Mouse (Mus musculus): ENCODE data around the gene Cep85l. TPM values are rescaled to one million over a fixed set of nuclear protein-coding genes. Genes with fewer than 3 reads are reported as not detected.

The Cep85l gene
- polyA plus RNA-seq, 1 experiment from 2014 or later = 6.6 TPM

GRCm38 (mm10) chr10:53335974-53336373 is 43.8 kb downstream of the Cep85l start:
- Histone ChIP-seq H3K27me3 (replicated peaks) (no peaks in the 10 kb centered on the region), H3K9me3 (no peaks in the 10 kb centered on the region), H3K4me2 (no peak overlapping the region), H3K9ac (no peak overlapping the region), H3K36me3 (replicated peaks) (no peaks in the 10 kb centered on the region), H3K4me1 (no peaks in the 10 kb centered on the region), H3K27ac (no peak overlapping the region), H3K4me3 (no peak overlapping the region)
- no peak for ATAC-seq (replicated peaks)
- 91% methylated on average over 3 of the region's 3 CpGs for WGBS

GRCm38 (mm10) chr10:53335266-53335665 is 44.5 kb downstream of the Cep85l start:
- Histone ChIP-seq H3K4me1 (no peaks in the 10 kb centered on the region), H3K4me2 (no peak overlapping the region), H3K9me3 (no peaks in the 10 kb centered on the region), H3K27ac (no peak overlapping the region), H3K9ac (no peak overlapping the region), H3K27me3 (replicated peaks) (no peaks in the 10 kb centered on the region), H3K36me3 (replicated peaks) (no peaks in the 10 kb centered on the region), H3K4me3 (no peak overlapping the region)
- no peak for ATAC-seq (replicated peaks)
- WGBS = 89% methylated on average over 2 of the region's 2 CpGs

- Histone ChIP-seq H3K4me2 (no peak overlapping the region), H3K27ac (no peak overlapping the region), H3K4me1 (no peaks in the 10 kb centered on the region), H3K9ac (no peak overlapping the region), H3K27me3 (replicated peaks) (no peaks in the 10 kb centered on the region), H3K9me3 (no peaks in the 10 kb centered on the region), H3K4me3 (no peak overlapping the region), H3K36me3 (replicated peaks) (no peaks in the 10 kb centered on the region)
- no peak for ATAC-seq (replicated peaks)
- 90% methylated on average over 2 of the region's 2 CpGs for WGBS
Observed at GRCm38 (mm10) chr10:53332752-53333151, 47.0 kb downstream of the Cep85l start.

GRCm38 (mm10) chr10:53329257-53329656 is 50.5 kb downstream of the Cep85l start:
- Histone ChIP-seq H3K27ac (no peak overlapping the region), H3K36me3 (replicated peaks) (no peaks in the 10 kb centered on the region), H3K4me2 (no peak overlapping the region), H3K9ac (no peak overlapping the region), H3K4me3 (no peak overlapping the region), H3K4me1 (no peaks in the 10 kb centered on the region), H3K9me3 (no peaks in the 10 kb centered on the region), H3K27me3 (replicated peaks) (no peaks in the 10 kb centered on the region)
- WGBS = 84% methylated on average over 3 of the region's 3 CpGs
- no peak for ATAC-seq (replicated peaks)

GRCm38 (mm10) chr10:53326367-53326766 is 53.4 kb downstream of the Cep85l start:
- ATAC-seq (replicated peaks) = no peak
- Histone ChIP-seq H3K36me3 (replicated peaks) (no peaks in the 10 kb centered on the region), H3K27me3 (replicated peaks) (no peaks in the 10 kb centered on the region)

GRCm38 (mm10) chr10:53324663-53325062 is 55.1 kb downstream of the Cep85l start:
- H3K9ac ChIP-seq = no peak overlapping the region
- H3K36me3 ChIP-seq (replicated peaks) = no peaks in the 10 kb centered on the region
- no peaks in the 10 kb centered on the region for H3K4me1 ChIP-seq
- no peaks in the 10 kb centered on the region for H3K27me3 ChIP-seq (replicated peaks)
- no peaks in the 10 kb centered on the region for H3K9me3 ChIP-seq
- H3K4me3 ChIP-seq = no peak overlapping the region
- ATAC-seq (replicated peaks) = no peak
- 74% methylated on average over 1 of the region's 1 CpGs for WGBS
- no peak overlapping the region for H3K4me2 ChIP-seq
- H3K27ac ChIP-seq = no peak overlapping the region

More at GRCm38 (mm10) chr10:53326367-53326766, 53.4 kb downstream of the Cep85l start:
- Histone ChIP-seq H3K27ac (no peak overlapping the region), H3K9ac (no peak overlapping the region), H3K9me3 (no peaks in the 10 kb centered on the region), H3K4me1 (no peaks in the 10 kb centered on the region), H3K4me2 (no peak overlapping the region), H3K4me3 (no peak overlapping the region)

GRCm38 (mm10) chr10:53323367-53323766 is 56.4 kb downstream of the Cep85l start:
- Histone ChIP-seq H3K36me3 (replicated peaks) (no peaks in the 10 kb centered on the region), H3K4me3 (no peak overlapping the region), H3K27me3 (replicated peaks) (no peaks in the 10 kb centered on the region), H3K9me3 (no peaks in the 10 kb centered on the region), H3K4me2 (no peak overlapping the region), H3K4me1 (no peaks in the 10 kb centered on the region), H3K9ac (no peak overlapping the region), H3K27ac (no peak overlapping the region)
- ATAC-seq (replicated peaks) = no peak

GRCm38 (mm10) chr10:53306674-53307073 is 73.1 kb downstream of the Cep85l start:
- Histone ChIP-seq H3K9ac (no peak overlapping the region), H3K36me3 (replicated peaks) (no peaks in the 10 kb centered on the region), H3K4me2 (no peak overlapping the region), H3K9me3 (no peaks in the 10 kb centered on the region), H3K4me3 (no peak overlapping the region), H3K27me3 (replicated peaks) (no peaks in the 10 kb centered on the region), H3K27ac (no peak overlapping the region), H3K4me1 (no peaks in the 10 kb centered on the region)
- 0 out of 2 replicates have a peak, but pooled peaks have one; percentile 58 for ATAC-seq (replicated peaks)
- 84% methylated on average over 3 of the region's 3 CpGs for WGBS

GRCm38 (mm10) chr10:53305867-53306266 is 73.9 kb downstream of the Cep85l start:
- no peak overlapping the region for H3K4me2 ChIP-seq
- no peak overlapping the region for H3K9ac ChIP-seq
- H3K27ac ChIP-seq = no peak overlapping the region
- peak; percentile 83; the same call in 1 of the 2 replicates for ATAC-seq (replicated peaks)
- no peaks in the 10 kb centered on the region for H3K4me1 ChIP-seq
- 22% methylated on average over 3 of the region's 3 CpGs for WGBS
- H3K36me3 ChIP-seq (replicated peaks) = no peaks in the 10 kb centered on the region
- no peaks in the 10 kb centered on the region for H3K27me3 ChIP-seq (replicated peaks)
- no peaks in the 10 kb centered on the region for H3K9me3 ChIP-seq
- H3K4me3 ChIP-seq = no peak overlapping the region

GRCm38 (mm10) chr10:53285147-53285546 is 94.6 kb downstream of the Cep85l start:
- Histone ChIP-seq H3K36me3 (replicated peaks) (peaks cover 3% of the 10 kb centered on the region; the same call in 1 of the 2 replicates), H3K9ac (no peak overlapping the region)
- no peak for ATAC-seq (replicated peaks)

GRCm38 (mm10) chr10:53272228-53272627 is 107.5 kb downstream of the Cep85l start:
- H3K36me3 ChIP-seq (replicated peaks) = no peaks in the 10 kb centered on the region
- no peak overlapping the region for H3K9ac ChIP-seq
- no peaks in the 10 kb centered on the region for H3K9me3 ChIP-seq
- no peak overlapping the region for H3K4me2 ChIP-seq
- H3K4me1 ChIP-seq = no peaks in the 10 kb centered on the region
- H3K27me3 ChIP-seq (replicated peaks) = no peaks in the 10 kb centered on the region
- no peak; the same call in 1 of the 2 replicates for ATAC-seq (replicated peaks)
- no peak overlapping the region for H3K27ac ChIP-seq
- no peak overlapping the region for H3K4me3 ChIP-seq

More at GRCm38 (mm10) chr10:53285147-53285546, 94.6 kb downstream of the Cep85l start:
- H3K4me1 ChIP-seq = no peaks in the 10 kb centered on the region
- H3K4me3 ChIP-seq = no peak overlapping the region
- H3K27me3 ChIP-seq (replicated peaks) = no peaks in the 10 kb centered on the region
- H3K27ac ChIP-seq = no peak overlapping the region
- H3K9me3 ChIP-seq = no peaks in the 10 kb centered on the region
- H3K4me2 ChIP-seq = no peak overlapping the region

- no peak overlapping the region for H3K4me3 ChIP-seq
- H3K4me1 ChIP-seq = no peaks in the 10 kb centered on the region
- H3K27me3 ChIP-seq (replicated peaks) = no peaks in the 10 kb centered on the region
- 21% methylated on average over 1 of the region's 1 CpGs for WGBS
- no peaks in the 10 kb centered on the region for H3K9me3 ChIP-seq
- H3K9ac ChIP-seq = no peak overlapping the region
- no peak for ATAC-seq (replicated peaks)
- no peak overlapping the region for H3K27ac ChIP-seq
- H3K4me2 ChIP-seq = no peak overlapping the region
- no peaks in the 10 kb centered on the region for H3K36me3 ChIP-seq (replicated peaks)
Observed at GRCm38 (mm10) chr10:53262021-53262420, 117.7 kb downstream of the Cep85l start.

GRCm38 (mm10) chr10:53235381-53235780 is 144.4 kb downstream of the Cep85l start:
- WGBS = 75% methylated on average over 6 of the region's 6 CpGs
- H3K4me2 ChIP-seq = no peak overlapping the region
- H3K9me3 ChIP-seq = no peaks in the 10 kb centered on the region
- H3K27me3 ChIP-seq (replicated peaks) = no peaks in the 10 kb centered on the region
- no peaks in the 10 kb centered on the region for H3K36me3 ChIP-seq (replicated peaks)
- no peak overlapping the region for H3K4me3 ChIP-seq
- H3K4me1 ChIP-seq = no peaks in the 10 kb centered on the region
- ATAC-seq (replicated peaks) = no peak
- no peak overlapping the region for H3K9ac ChIP-seq
- H3K27ac ChIP-seq = no peak overlapping the region
